Mouse (Mus musculus) stomach, postnatal 0 days (tissue): Measurements from ENCODE around the gene Pde11a.
"Not testable (repeated sequence)": the region's sequence is repeated elsewhere in the genome, so short reads cannot be mapped to it uniquely, and the experiment has no call there.

Experiments used
- CTCF ChIP-seq: IDR thresholded peaks from 2 replicates; pipeline ENCODE4 v1.5.1; 2016; ENCODE audit warnings: antibody characterized with exemption, low read depth, mild to moderate bottlenecking, moderate library complexity
- EP300 ChIP-seq: optimal IDR thresholded peaks from 2 replicates; pipeline ENCODE3; 2016; ENCODE audit warnings: antibody characterized with exemption

GRCm38 (mm10) chr2:75977752-75978368, 360.7 kb downstream of the Pde11a start, which contains the start of gene Ttc30a2:
- TF ChIP-seq CTCF, EP300: not testable (repeated sequence)
